Mouse (Mus musculus) neural tube, embryonic 12.5 days (tissue): Measurements from ENCODE around the gene Chtop. TPM values are rescaled to one million over a fixed set of nuclear protein-coding genes. Genes with fewer than 3 reads are reported as not detected.
A peak's percentile ranks its signal among the peaks of the same experiment; 100 is the strongest.

Experiments used
- ATAC-seq: fragments of 200-750 bp; cut with Nextera tagmentation; 2 replicates; pipeline ENCODE4 v1.8.0; 2017; ENCODE audit warnings: low read depth, mild to moderate bottlenecking, moderate TSS enrichment, moderate library complexity; ENCODE audit not compliant: low FRiP score
- H3K27ac ChIP-seq: fragments of 300-500 bp; sonication (generic); 2 replicates; pipeline ENCODE4 v1.5.1; 2016
- H3K27me3 ChIP-seq: fragments of 300-500 bp; sonication (generic); replicated peaks from 2 replicates; pipeline ENCODE4 v1.6.1; 2016; ENCODE audit warnings: mild to moderate bottlenecking
- H3K36me3 ChIP-seq: fragments of 300-500 bp; sonication (generic); 2 replicates; pipeline ENCODE4 v1.6.1; 2016; ENCODE audit warnings: mild to moderate bottlenecking
- H3K4me1 ChIP-seq: fragments of 300-500 bp; sonication (generic); 2 replicates; pipeline ENCODE4 v1.6.1; 2016
- H3K4me2 ChIP-seq: fragments of 300-500 bp; sonication (generic); replicated peaks from 2 replicates; pipeline ENCODE4 v1.6.1; 2016; ENCODE audit warnings: mild to moderate bottlenecking
- H3K4me3 ChIP-seq: fragments of 300-500 bp; sonication (generic); 2 replicates; pipeline ENCODE4 v1.5.1; 2016
- H3K9ac ChIP-seq: fragments of 300-500 bp; sonication (generic); 2 replicates; pipeline ENCODE4 v1.6.1; 2016; ENCODE audit warnings: mild to moderate bottlenecking
- H3K9me3 ChIP-seq: fragments of 300-500 bp; sonication (generic); 2 replicates; pipeline ENCODE4 v1.6.1; 2016; ENCODE audit warnings: mild to moderate bottlenecking
- WGBS: fragments of 180-500 bp; shearing (Covaris S2); methylation state at CpG from one replicate; pipeline ENCODE4 v1.1.7; 2016; 5-methylcytosine and 5-hydroxymethylcytosine counted together
- polyA plus RNA-seq: library from polyadenylated mRNA; unstranded; fragments of >200 nt; fragmentation: Nextera tagmentation; extraction: Ambion mirVana; gene quantifications from 2 replicates; pipeline ENCODE4 v1.2.1, GENCODE M21; 2016

Gene Chtop
- polyA plus RNA-seq, result 211 and 215 TPM in 2 replicates

- peak within 1 kb of the TSS; percentile 99 for H3K9ac ChIP-seq
- peaks cover 32% of the 10 kb centered on the region for H3K36me3 ChIP-seq
- peaks cover 17% of the 10 kb centered on the region for H3K4me1 ChIP-seq
- ATAC-seq, result peak; percentile 93
- WGBS, result under 1% methylated on average over 66 of the region's 66 CpGs
- no peaks in the 10 kb centered on the region for H3K9me3 ChIP-seq
- H3K4me2 ChIP-seq, result peak within 1 kb of the TSS; percentile 84
- peaks cover 13% of the 10 kb centered on the region for H3K27me3 ChIP-seq
- peak within 1 kb of the TSS; percentile 92 for H3K27ac ChIP-seq
- H3K4me3 ChIP-seq, result peak within 1 kb of the TSS; percentile 99
Observed at GRCm38 (mm10) chr3:90508950-90509746, at the start of gene Chtop. Chtop (minus strand) TSS chr3:90509498.

- H3K4me3 ChIP-seq, result no peak overlapping the region
- H3K9me3 ChIP-seq, result no peaks in the 10 kb centered on the region
- no peaks in the 10 kb centered on the region for H3K36me3 ChIP-seq
- no peaks in the 10 kb centered on the region for H3K4me1 ChIP-seq
- no peak overlapping the region for H3K4me2 ChIP-seq
- no peak overlapping the region for H3K27ac ChIP-seq
- H3K27me3 ChIP-seq, result no peaks in the 10 kb centered on the region
- WGBS, result 42% methylated on average over 5 of the region's 5 CpGs
- H3K9ac ChIP-seq, result no peak overlapping the region
- peak; percentile 76 for ATAC-seq
Observed at GRCm38 (mm10) chr3:90555954-90556353, 46.7 kb upstream of the Chtop start.

GRCm38 (mm10) chr3:90552231-90552630 is 42.9 kb upstream of the Chtop start:
- H3K27ac ChIP-seq, result no peak overlapping the region
- no peaks in the 10 kb centered on the region for H3K9me3 ChIP-seq
- no peak overlapping the region for H3K9ac ChIP-seq
- 89% methylated on average over 2 of the region's 2 CpGs for WGBS
- no peak overlapping the region for H3K4me3 ChIP-seq
- no peaks in the 10 kb centered on the region for H3K4me1 ChIP-seq
- H3K27me3 ChIP-seq, result no peaks in the 10 kb centered on the region
- H3K4me2 ChIP-seq, result no peak overlapping the region
- H3K36me3 ChIP-seq, result no peaks in the 10 kb centered on the region
- no peak for ATAC-seq

- no peak for ATAC-seq
- no peak overlapping the region for H3K27ac ChIP-seq
- no peaks in the 10 kb centered on the region for H3K4me1 ChIP-seq
- 84% methylated on average over 2 of the region's 2 CpGs for WGBS
- no peaks in the 10 kb centered on the region for H3K27me3 ChIP-seq
- no peaks in the 10 kb centered on the region for H3K36me3 ChIP-seq
- no peak overlapping the region for H3K9ac ChIP-seq
- H3K4me3 ChIP-seq, result no peak overlapping the region
- H3K4me2 ChIP-seq, result no peak overlapping the region
- no peaks in the 10 kb centered on the region for H3K9me3 ChIP-seq
Observed at GRCm38 (mm10) chr3:90550421-90550790, 41.1 kb upstream of the Chtop start.

GRCm38 (mm10) chr3:90549676-90550420 is 40.5 kb upstream of the Chtop start:
- Histone ChIP-seq H3K36me3 (no peaks in the 10 kb centered on the region), H3K9me3 (no peaks in the 10 kb centered on the region), H3K27me3 (no peaks in the 10 kb centered on the region), H3K4me2 (no peak overlapping the region), H3K9ac (no peak overlapping the region), H3K27ac (no peak overlapping the region), H3K4me1 (no peaks in the 10 kb centered on the region), H3K4me3 (no peak overlapping the region)
- 56% methylated on average over 5 of the region's 5 CpGs for WGBS
- ATAC-seq, result no peak

GRCm38 (mm10) chr3:90540904-90541303 is 31.6 kb upstream of the Chtop start:
- Histone ChIP-seq H3K9me3 (no peaks in the 10 kb centered on the region), H3K36me3 (no peaks in the 10 kb centered on the region), H3K27ac (no peak overlapping the region), H3K9ac (peak overlapping the region; percentile 10; the same call in 1 of the 2 replicates), H3K4me2 (0 out of 2 replicates have a peak overlapping the region, but pooled peaks have one; percentile 5), H3K4me3 (no peak overlapping the region), H3K4me1 (peaks cover 3% of the 10 kb centered on the region; the same call in 1 of the 2 replicates), H3K27me3 (no peaks in the 10 kb centered on the region)
- peak; percentile 45; the same call in 1 of the 2 replicates for ATAC-seq
- WGBS, result 60% methylated on average over 4 of the region's 4 CpGs

- WGBS, result 85% methylated on average over 5 of the region's 5 CpGs
Observed at GRCm38 (mm10) chr3:90537905-90538296, 28.6 kb upstream of the Chtop start.

GRCm38 (mm10) chr3:90537141-90537904 is 28.0 kb upstream of the Chtop start, which contains the start of gene S100a16:
S100a16 (plus strand) TSS chr3:90537254.
- H3K4me1 ChIP-seq, result peaks cover 3% of the 10 kb centered on the region; the same call in 1 of the 2 replicates
- H3K9me3 ChIP-seq, result no peaks in the 10 kb centered on the region
- H3K36me3 ChIP-seq, result no peaks in the 10 kb centered on the region
- WGBS, result 51% methylated on average over 10 of the region's 10 CpGs
- no peak within 1 kb of the TSS for H3K27ac ChIP-seq
- no peak for ATAC-seq
- H3K4me2 ChIP-seq, result no peak within 1 kb of the TSS
- no peak within 1 kb of the TSS for H3K4me3 ChIP-seq
- H3K27me3 ChIP-seq, result no peaks in the 10 kb centered on the region
- H3K9ac ChIP-seq, result no peak within 1 kb of the TSS

More at GRCm38 (mm10) chr3:90537905-90538296, 28.6 kb upstream of the Chtop start:
- H3K36me3 ChIP-seq, result no peaks in the 10 kb centered on the region
- no peak overlapping the region for H3K9ac ChIP-seq
- peaks cover 3% of the 10 kb centered on the region; the same call in 1 of the 2 replicates for H3K4me1 ChIP-seq
- no peak overlapping the region for H3K27ac ChIP-seq
- no peak overlapping the region for H3K4me2 ChIP-seq
- ATAC-seq, result no peak
- no peak overlapping the region for H3K4me3 ChIP-seq
- H3K9me3 ChIP-seq, result no peaks in the 10 kb centered on the region
- H3K27me3 ChIP-seq, result no peaks in the 10 kb centered on the region

GRCm38 (mm10) chr3:90535446-90535845 is 26.1 kb upstream of the Chtop start:
- no peaks in the 10 kb centered on the region; the same call in 1 of the 2 replicates for H3K4me1 ChIP-seq
- no peak for ATAC-seq
- WGBS, result 68% methylated on average over 1 of the region's 1 CpGs
- H3K36me3 ChIP-seq, result no peaks in the 10 kb centered on the region
- H3K27me3 ChIP-seq, result no peaks in the 10 kb centered on the region
- H3K4me3 ChIP-seq, result no peak overlapping the region
- H3K9ac ChIP-seq, result no peak overlapping the region
- no peak overlapping the region for H3K27ac ChIP-seq
- H3K9me3 ChIP-seq, result no peaks in the 10 kb centered on the region
- no peak overlapping the region for H3K4me2 ChIP-seq

GRCm38 (mm10) chr3:90531713-90532112 is 22.4 kb upstream of the Chtop start:
- no peak for ATAC-seq
- H3K9ac ChIP-seq, result no peak overlapping the region
- no peaks in the 10 kb centered on the region for H3K27me3 ChIP-seq
- H3K4me3 ChIP-seq, result no peak overlapping the region
- H3K27ac ChIP-seq, result no peak overlapping the region
- H3K36me3 ChIP-seq, result no peaks in the 10 kb centered on the region
- H3K9me3 ChIP-seq, result no peaks in the 10 kb centered on the region
- WGBS, result 67% methylated on average over 5 of the region's 5 CpGs
- no peaks in the 10 kb centered on the region for H3K4me1 ChIP-seq
- H3K4me2 ChIP-seq, result no peak overlapping the region

GRCm38 (mm10) chr3:90527291-90527873 is 18.1 kb upstream of the Chtop start:
- Histone ChIP-seq H3K4me1 (no peaks in the 10 kb centered on the region), H3K4me2 (no peak overlapping the region), H3K9ac (no peak overlapping the region), H3K36me3 (no peaks in the 10 kb centered on the region), H3K9me3 (no peaks in the 10 kb centered on the region), H3K4me3 (no peak overlapping the region), H3K27ac (no peak overlapping the region), H3K27me3 (no peaks in the 10 kb centered on the region)
- 85% methylated on average over 7 of the region's 7 CpGs for WGBS
- no peak for ATAC-seq
